25 mouse cellular contexts compared by ENCODE assay signal in the genomic region with DNA sequence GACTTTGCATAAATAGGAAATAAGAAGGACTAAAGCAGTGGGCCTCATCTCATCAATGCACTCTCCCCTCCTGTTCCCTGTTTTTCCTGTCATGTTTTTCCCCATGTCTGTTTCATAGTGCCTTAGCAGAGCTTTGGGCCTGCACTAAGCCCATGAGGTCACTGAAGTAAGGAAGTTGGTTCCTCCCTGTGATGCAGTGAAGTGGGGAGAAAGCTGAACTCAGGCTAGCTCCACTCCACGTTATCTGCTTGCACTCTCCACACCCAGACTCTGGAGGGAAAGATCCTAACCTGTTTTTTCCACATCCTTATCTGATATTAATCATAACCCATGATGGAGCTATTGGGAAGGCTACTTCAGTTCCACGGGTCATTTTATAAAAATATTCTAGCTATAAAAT.
"Had no signal": no experiment of that assay in that cellular context is flagged by ENCODE, and none has a peak within 500 bp of the region (broad histone marks: within the 10 kb centered on the region; RNA-seq: fewer than 3 reads in every experiment).

No protein-coding gene starts in this region.

- H3K4me3 ChIP-seq: embryonic facial prominence, embryonic 10.5 days; embryonic facial prominence, embryonic 12.5 days; embryonic facial prominence, embryonic 13.5 days; embryonic facial prominence, embryonic 15.5 days; erythroblast, embryonic 14.5 days; forebrain, embryonic 10.5 days; forebrain, embryonic 12.5 days; forebrain, embryonic 13.5 days; forebrain, embryonic 15.5 days; gastrocnemius, adult 2 months; heart, adult 2 months had no signal

- H3K27ac ChIP-seq: embryonic facial prominence, embryonic 10.5 days; embryonic facial prominence, embryonic 12.5 days; embryonic facial prominence, embryonic 13.5 days; embryonic facial prominence, embryonic 15.5 days; forebrain, embryonic 10.5 days; forebrain, embryonic 12.5 days; forebrain, embryonic 13.5 days; forebrain, embryonic 15.5 days; gastrocnemius, adult 2 months; heart, adult 2 months had no signal

- H3K9ac ChIP-seq: embryonic facial prominence, embryonic 12.5 days; embryonic facial prominence, embryonic 13.5 days; embryonic facial prominence, embryonic 15.5 days; forebrain, embryonic 12.5 days; forebrain, embryonic 13.5 days; forebrain, embryonic 15.5 days; forebrain, postnatal 0 days had no signal

- H3K4me1 ChIP-seq: embryonic facial prominence, embryonic 12.5 days; embryonic facial prominence, embryonic 13.5 days; embryonic facial prominence, embryonic 15.5 days; forebrain, embryonic 12.5 days had no signal

- DNase-seq: cerebellum, adult 9-10 months; cerebellum, adult 9-11 months; cerebellum, postnatal 10 days; cerebellum, postnatal 14 days; cerebellum, postnatal 25 days; cerebellum, postnatal 36 days; embryo, embryonic 11 days; forebrain, postnatal 0 days; gastrocnemius, adult 2 months; gastrocnemius, postnatal 10 days; gastrocnemius, postnatal 14 days; gastrocnemius, postnatal 25 days; gastrocnemius, postnatal 36 days; heart, adult 11 months; heart, adult 18-20 months; heart, adult 2 months had no signal

- H3K9me3 ChIP-seq: embryonic facial prominence, embryonic 10.5 days; embryonic facial prominence, embryonic 12.5 days; embryonic facial prominence, embryonic 13.5 days; embryonic facial prominence, embryonic 15.5 days; forebrain, embryonic 10.5 days; forebrain, embryonic 12.5 days; forebrain, embryonic 13.5 days; forebrain, embryonic 15.5 days had no signal

- H3K4me2 ChIP-seq: embryonic facial prominence, embryonic 12.5 days; embryonic facial prominence, embryonic 13.5 days; embryonic facial prominence, embryonic 15.5 days; forebrain, embryonic 12.5 days; forebrain, embryonic 13.5 days; forebrain, embryonic 15.5 days had no signal

- H3K36me3 ChIP-seq: embryonic facial prominence, embryonic 10.5 days; embryonic facial prominence, embryonic 12.5 days; embryonic facial prominence, embryonic 13.5 days; embryonic facial prominence, embryonic 15.5 days; forebrain, embryonic 10.5 days; forebrain, embryonic 12.5 days; forebrain, embryonic 15.5 days had no signal
